Mouse (Mus musculus) embryo, embryonic 10 days (tissue): ENCODE results near the gene Chst11.
A peak's percentile ranks its signal among the peaks of the same experiment; 100 is the strongest.

Experiments
- DNase-seq: peaks from one replicate; pipeline ENCODE4 v3.0.0-alpha.2; 2015; ENCODE audit warnings: low spot score

Chst11 gene

DNA sequence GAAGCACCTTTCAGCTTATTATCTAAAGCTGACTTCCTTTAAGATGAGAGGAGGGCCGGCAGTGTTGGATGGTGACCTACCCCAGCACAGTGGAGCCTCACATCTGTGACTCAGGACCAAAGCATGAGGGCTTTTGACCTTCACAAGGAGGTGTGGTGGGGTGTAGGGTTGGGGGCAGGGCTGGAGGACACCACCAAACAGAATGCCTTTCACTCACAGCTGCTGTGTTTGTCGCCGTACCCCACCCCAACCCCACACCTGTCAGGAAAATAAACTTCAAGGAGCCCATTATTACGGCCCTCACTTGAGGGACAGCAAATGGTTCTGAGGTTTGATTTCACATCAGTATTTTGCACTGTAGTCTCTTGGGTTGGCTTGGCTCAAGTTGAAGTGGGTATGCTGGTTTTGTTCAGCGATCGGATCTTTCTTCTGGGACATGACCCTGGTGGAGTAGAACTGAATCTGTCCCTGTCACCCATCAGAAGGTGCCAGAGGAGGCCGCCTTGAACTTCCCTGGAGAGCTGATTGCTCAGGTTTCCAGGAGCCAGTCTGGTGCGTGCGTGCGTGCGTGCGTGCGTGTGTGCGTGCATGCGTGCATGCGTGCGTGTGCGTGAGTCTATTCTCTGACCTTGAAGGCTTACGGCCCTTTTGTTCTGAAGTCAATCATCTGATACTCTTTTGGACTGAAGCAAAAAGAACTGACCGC lies 51.2 kb downstream of the Chst11 start:
- DNase-seq = no peak

DNA sequence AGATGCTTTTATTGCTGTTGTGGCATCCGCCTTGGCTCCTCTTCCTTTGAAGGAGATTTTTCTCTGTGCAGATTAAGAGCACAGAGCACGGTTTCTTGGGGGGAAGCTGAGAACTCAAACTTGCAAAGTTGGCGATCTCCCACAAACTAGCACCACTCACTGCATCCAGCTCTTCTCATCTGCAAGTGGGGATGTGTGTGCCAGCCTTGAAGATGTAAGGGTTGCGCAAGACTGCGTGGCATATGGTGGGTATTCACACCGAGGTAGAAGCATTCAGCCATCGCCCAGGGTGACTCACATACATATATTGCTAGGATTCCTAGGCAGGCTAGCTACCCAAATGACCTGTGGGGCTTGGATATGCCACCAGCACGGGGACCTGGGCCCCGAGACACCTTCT lies 52.9 kb downstream of the Chst11 start:
- no peak for DNase-seq

DNA sequence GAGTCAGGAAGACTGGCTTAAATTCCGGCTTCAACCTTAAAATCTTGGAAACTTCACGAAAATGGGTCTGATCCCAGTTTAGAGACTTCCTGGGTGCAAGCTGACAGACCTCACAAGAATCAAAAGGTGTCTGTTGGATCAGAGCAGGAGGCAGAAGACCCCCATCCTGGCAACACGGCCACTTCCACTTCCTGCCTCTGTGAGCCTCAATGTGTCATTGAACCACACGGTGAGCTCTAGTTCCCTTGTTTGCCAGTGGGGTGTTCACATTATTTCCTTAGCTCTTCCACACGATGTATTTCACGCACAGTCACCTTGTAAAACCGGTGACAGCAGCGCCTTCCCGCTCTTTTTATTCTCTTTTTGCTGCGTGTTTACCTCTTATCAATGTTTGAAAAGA lies 54.1 kb downstream of the Chst11 start:
- DNase-seq = no peak

DNA sequence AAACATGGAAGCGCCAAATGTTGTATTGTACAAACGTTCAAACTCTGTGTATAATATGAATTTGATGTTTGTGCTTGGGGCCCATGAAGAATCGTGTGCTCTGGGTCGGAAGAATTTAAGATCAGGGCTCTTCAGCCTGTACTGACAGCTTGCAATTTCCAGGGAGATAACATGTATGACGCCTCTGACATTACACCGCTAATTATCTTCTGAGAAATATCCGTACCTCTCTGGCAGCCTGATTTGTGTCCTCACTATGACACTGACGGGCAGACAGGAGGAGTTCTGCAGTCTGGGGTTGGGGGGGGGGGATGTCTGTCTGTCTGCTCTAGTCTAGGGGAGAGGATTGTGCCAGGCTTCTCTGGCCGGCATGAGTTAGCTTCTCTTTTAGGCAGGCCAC lies 56.6 kb downstream of the Chst11 start:
- no peak for DNase-seq

DNA sequence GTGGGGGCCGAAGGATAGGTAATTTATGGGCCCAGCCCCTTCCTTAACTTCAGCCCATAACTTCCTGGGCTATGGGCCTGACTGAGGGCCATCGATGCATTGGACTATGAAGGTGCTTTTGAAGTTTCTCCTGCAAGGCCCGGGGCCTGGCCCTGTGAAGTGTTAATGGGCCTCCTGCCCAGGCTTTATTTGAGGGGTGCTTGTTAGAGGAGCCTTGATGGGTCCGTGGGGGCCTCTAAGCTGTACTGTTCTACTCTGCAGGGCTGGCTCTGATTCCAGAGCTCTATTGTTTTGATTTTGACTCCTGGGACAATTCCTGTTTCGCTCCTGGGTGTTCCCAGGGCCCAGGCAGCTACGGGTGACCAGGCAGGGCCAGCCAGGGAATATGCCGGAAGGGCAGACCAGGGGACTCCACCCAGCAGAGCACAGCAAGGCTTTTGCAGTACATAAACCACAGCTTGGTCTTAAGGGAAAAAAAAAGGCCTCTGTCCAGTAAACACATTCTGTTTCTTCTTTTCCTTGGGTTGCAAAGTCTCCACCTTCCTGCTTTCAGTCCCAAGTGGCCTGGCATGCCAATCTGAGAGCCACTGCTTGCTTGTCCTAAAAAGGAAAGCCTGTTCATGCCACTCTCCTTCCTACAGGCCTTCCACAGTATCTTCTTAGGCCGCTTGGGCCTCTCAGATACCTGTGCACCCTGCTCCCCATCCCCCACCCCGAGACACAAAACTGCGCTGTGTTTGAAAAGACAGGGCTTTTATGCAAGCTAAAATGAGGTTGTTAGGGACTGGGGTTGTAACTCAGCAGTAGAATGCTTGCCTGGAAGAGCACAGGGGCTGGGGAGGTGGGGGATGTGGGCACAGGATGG lies 57.5 kb downstream of the Chst11 start:
- no peak for DNase-seq

DNA sequence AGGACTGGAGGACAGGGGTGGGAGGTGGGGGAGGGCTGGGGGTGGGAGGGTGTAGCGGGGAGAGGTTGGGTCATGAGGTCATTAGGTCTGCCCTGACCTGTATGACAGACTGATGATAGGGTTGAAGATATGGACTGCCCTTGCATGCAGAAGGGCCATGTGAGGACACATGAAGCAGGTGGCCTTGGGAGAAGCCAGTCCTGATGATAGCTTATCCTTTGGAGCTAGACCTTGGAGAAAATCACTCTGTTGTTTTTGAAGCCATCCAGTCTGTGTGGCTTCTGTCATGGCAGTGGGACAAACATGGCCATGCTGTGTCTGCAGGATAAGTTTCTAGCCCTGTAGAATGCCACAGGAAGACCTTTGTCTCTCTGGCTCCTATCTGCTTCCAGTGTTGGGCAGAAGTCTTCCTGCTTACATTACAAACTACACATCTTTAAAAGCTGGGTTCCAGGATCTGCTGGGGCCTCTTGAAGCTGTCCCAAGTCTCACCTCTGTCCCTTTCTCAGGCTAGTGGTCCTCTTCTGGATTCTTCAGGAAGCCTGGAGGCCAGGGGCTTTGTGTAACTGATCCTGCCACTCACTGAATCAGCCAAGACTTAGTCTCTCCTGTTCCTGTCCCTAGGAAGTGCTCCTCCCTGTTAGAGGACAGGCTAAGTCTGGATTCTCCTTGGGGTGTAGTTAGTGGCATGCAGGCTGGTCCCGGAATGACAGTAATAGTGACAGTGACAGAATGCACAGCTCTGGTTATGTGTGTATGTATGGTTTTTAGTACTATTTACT lies 58.4 kb downstream of the Chst11 start:
- no peak for DNase-seq

DNA sequence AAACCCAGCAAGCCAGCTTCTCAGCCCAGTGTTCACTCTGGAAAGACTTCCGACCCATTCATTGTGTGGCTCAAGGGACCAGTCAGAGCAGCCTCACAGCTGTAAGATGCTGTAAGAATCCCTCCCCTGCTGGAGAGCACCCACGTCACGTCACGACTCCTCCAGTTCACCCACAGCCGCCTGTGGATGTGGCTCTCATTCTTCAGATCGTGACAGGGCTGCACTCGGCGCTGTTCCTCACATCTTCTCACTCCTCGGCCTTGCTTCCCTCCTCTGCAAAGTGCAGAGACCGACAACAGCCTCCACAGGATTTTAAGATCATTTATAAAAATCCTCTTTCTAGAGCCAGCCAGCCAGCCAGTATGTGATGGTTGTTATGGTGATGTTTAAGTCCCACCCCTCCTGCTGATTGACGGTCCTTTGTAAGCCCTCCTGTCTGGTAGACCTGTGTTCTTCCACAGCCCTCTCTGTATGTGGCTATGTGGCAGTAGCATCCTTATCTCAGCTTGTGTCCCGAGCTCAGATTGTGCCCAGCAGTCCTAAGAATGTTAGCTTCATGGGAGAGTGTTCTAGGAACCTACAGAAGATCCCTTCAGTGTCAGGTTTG lies 64.0 kb downstream of the Chst11 start:
- DNase-seq = no peak

DNA sequence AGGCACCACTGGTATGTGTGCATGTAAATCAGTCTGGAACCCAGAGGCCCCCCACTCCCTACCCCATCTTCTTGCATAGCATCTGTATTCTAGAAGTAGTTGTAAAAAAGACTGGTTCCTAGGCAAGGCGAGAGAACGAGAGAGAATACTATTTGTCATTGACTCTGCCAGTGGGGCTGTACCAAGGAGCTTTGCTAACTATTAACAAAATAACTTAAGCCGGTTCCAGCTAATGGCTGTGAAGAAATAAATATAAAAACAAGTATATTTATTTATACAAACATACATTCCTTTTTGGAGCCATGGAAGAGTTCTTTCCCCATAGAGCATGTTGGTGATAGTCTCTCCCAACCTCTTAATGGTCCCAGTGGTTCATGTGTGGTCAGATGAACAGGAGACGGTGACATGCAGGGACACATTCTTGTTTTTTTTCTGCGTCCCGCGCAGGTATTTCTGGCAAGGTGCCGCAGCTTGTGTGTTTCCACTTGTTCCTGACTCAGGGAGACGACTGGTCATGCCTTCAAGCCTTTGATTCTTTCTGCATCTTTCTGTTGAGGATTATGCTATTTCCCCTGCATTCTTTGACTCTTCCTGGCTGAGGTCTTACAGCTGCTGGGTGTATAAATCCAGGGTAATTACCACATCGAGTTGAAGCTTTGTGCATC lies 68.7 kb downstream of the Chst11 start:
- DNase-seq = no peak

DNA sequence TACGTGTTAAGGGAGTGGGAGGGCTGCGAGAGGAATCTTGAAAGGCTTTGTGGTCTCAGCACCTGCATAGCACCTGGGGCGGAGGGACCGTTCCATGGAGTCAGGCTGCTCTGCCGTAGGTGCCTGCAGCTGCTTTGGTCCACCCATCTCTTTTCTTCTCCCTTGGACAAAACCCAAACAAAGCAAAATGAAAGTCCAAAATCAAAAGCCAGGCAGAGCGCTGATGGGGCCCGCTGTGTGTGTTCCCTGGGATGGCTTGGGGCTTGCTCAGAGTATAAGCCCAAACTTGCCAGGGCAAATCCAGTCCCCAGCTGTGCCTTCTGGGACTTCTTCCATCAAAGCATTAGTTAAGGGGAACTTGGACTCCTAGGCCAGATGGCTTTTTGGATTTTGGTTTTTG lies 71.0 kb downstream of the Chst11 start:
- DNase-seq = no peak

DNA sequence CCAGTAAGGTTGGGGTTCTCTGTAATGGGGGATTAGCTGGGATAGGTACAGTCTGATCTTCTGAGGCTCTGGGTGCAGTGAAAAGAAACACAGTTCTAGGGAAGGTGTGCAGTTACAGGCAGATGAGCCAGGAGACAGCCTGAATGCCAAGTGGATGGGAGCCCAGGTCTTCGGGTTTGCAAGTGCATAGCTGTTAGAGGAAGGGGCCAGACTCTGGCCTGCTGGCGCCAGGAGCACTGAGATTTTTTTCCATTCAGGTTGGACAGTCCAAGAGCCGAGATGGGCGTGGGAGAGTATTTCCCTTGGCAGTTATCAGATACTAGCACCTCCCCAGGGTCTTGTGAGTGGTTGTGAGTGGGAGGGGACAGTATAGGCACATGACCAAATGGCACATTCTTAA lies 71.6 kb downstream of the Chst11 start:
- DNase-seq = no peak

DNA sequence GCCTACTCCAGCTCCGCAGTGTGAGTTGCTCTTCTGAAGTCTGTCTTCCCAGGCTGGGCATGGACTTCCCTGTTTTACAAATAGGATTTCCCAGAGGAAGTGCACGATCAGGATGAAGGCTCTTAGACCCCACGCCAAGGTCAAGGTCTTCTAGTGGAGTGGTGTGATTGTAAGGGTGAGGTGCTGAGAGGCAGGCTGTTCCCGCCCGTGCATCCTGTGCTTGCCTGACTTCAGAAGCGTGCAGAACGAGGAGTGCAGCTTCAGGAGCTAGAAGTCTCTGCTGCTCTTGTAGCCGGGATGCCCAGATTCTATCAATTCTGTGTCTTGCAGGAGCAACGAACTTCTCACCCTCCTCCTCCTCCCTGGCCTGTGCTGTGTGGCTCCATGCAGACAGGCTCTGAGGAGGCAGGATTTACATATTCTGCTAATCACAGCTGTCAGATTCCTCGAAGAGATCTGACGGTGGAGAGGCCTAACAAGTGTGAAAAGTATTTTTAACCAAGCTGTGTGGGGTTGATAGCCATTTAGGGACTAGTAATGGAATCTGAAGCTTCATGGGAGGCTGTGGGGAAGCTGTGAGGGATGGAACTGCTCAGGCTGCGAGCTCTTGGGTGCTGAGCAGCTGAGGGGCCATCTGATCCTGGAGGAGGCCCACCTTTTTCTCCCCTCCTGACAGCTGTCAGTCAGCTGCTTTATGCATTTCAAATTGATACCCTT lies 74.9 kb downstream of the Chst11 start:
- DNase-seq = no peak

DNA sequence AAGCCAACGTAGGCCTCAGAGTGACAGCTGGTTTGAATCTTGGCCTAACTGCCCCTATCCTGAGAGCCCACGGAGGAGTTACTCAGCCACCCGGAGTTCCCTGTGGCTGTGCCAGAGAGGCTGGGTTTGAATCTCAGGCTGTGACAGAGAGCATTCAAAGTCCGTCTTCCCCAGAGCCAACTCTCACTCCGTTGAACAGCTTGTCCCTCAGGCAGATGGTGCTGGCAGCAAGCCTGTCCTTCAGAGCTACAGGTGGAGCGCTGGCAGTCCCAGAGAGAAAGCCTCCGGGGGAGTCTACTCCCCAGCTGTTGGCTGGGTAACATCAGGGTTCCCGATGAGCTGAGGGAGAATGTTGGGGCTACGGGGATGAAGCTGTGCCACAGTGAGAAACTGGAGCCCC lies 77.0 kb downstream of the Chst11 start:
- DNase-seq = no peak

DNA sequence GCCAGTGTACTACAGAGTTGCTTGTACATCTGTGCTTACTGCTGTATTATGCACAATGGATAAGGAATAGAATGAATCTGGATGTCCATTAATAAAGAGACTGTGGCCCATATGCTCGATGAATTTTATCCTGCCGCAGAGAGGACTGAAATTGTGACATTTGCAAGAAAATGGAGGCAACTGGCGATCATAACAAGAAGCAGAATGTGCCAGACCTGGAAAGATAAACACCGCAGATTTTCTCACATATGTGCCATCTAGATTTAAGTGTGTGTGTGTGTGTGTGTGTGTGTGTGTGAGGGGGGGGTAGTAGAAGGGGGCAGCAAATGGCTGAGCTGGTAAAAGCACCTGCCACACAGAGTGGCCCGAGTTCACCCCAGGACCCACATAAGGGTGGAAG lies 79.5 kb downstream of the Chst11 start:
- no peak for DNase-seq

DNA sequence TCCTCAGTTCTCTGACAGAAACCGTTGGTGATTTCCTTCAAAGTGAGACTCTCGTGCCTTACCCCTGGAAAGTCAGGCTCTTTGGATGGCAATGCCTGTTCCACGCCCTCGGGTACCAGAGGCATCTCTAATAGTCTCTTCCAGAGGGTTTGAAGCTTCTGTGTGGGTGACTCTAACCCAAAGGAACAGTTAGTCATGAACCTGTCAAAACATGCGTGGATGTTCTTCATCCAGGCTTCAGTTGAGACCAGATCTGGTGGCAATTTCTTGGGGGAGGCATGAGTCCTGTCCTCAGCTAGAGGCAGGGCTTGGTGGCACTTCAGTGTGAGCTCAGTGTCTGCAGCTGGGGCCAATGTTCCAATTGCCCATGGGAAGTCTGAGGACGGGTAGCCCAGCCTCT lies 80.9 kb downstream of the Chst11 start:
- no peak for DNase-seq

DNA sequence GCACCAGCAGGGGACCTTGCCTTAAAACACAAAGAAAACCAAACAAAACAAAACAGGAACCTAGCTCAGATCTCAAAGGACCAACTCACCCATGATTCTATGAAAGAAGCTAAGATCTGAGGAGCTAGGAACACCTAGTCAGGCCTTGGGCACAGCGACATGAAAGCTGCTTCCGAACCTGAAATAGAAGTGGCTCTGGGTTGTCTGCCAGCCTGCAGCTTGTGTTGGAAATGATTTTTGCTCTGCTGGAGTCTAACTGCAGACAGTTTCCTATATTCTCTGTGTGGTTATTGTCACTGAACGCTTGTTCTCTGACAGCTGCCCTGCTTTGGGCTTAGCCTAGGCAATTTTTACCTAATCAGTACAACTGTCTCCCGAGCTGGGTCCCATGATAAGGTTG lies 82.0 kb downstream of the Chst11 start:
- DNase-seq = no peak

DNA sequence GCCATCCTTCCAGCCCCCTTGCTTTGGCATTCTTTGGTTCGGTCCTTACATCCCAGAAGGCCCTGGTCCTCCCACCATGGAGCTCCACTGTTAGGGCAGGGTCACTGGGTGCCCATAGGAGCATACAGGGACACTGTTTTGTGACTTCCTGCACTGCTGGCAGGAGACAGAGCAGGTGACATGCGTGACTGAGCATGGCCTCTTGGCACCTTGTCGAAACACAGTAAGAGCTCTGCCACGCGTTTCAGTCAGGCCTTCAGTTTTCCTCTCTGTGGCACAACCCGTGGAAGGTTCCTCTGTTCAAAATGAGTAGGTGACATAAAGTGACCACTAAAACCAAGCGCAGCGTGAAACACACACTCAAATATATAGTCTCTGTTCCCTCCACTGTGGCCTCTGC lies 83.2 kb downstream of the Chst11 start:
- no peak for DNase-seq

DNA sequence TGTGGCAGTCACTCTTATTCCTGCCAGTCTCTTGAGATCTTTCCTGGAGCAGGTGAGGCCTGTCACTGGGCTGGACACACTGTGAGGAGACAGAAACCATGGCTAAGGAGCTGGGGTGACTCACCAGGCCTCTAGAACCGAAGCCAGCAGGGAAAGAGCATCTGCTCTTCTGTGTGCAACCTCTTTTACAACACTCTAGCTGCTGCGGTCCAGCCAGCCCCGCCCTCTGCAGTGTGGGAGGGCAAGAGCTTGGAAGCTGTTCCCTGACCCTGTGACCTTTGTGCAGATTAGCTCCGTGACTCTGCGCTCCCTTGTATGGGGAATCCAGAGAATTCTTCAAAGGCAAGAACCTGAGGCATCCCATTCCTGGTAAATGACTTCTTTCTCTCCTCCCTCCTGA lies 84.5 kb downstream of the Chst11 start:
- peak; percentile 92 for DNase-seq

DNA sequence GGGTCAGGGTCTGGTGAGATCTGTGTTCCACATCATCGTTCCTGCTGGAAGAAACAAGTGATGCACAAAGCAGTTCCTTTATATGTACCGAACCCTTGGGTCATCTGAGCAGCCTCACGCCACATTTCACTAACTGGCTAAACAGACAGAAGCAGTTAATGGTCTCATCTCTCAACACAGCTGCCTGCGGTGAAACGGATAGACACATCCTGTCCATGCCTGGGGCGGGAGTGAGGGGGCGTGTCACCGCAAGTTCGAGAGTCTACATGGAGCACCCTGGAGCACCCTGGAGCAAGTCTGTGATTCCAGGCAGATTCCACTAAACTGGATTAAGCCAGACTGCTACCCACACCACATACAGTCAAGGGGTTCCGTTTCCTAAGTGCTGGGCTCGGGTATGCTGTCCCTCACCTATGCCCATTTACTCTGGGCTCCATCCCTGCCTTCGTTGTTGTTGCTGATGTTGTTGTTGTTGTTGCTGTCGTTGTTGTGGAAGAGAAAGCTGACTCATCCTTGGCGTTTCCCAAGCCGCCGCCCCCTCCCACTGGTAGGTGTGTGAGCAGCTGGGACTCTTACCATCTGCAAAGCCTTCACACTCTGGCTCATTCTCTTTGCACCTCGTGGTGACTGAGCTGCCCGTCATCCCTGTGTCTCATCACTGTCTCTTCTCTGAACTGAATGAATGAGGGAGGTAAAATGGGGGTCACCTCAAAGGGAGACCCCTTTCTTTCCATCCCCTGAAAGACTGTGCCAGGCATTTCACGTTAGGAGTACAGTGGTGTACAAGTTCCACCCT lies 86.7 kb downstream of the Chst11 start:
- DNase-seq = peak; percentile 28

DNA sequence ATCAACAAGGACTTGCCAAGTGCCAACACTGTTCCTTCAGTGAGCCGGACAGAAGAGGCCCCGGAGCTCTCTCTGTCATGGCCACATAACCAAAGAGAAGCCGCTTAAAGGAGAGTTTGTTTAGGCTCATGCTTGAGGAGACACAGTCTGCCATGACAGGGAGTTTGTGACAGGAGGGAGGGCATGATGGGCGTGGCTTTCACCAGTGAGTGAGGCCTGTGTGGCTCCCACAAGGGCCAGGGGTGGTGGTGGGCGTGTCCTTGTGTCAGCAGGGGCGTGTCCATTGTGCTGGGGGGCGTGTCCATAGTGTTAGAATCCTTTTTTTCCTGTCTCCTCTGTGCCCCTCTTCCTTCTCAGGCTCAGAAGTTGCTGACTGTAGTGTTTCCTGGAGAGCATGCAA lies 87.8 kb downstream of the Chst11 start:
- DNase-seq = peak; percentile 64

DNA sequence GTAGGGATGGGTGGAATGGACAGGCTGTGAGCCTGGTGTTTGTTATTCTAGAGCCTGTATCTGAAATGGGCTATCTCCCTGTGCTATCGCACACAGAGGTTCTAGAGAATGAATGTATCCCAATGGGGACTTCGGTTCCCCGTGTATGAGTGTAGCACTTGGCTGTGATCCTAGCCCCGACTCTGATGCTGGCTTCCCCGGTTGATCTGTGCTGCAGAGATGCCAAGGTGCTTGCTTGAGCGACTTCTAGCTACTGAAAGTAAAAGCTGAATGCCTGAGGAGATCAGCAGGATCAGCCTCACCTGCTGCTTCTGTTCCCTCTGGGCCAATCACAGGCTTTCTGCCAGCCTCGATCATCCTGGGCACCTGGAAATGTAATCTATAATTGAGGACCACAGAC lies 91.5 kb downstream of the Chst11 start:
- no peak for DNase-seq
